Mouse (Mus musculus): ENCODE data around the gene 1700001O22Rik.

Gene 1700001O22Rik

DNA sequence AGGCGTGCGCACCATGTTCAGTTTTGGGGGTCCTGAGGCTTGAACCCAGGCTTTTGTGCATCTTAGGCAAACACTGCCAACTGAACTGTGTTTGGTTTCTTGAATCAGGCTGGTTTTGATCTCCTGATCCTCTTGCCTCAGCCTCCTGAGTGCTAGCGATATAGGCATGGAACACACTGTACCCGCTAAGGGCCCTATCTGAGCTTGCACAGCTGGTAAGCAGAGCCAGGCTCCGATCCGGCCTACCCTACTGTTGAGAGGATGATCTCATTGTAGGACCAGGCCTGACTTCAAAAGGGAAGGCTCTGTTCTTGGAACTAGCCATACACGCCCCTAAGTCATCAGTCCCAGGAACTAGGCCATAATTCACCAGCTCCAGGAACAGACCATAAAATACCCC is 7.1 kb upstream of the 1700001O22Rik start:
- no peak for DNase-seq

DNA sequence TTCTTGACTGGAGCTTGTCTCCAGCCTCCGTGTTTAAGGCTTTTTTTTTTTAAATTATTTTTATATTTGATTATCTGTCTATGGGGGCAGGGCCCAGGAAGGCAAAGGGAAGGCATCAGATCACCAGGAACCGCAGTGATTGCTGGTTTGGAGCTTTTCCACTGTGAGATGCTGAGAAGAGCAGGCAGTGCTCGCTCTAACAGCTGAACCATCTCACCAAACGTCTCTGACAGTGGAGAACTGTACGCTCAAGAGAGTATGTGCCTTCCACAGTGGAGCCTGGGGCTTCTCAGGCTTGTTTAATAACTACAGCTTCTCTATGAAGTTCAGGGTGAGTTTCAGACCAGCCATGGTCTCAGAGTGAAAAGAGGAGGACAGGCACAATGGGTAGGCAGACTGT is 6.0 kb upstream of the 1700001O22Rik start:
- no peak for DNase-seq

DNA sequence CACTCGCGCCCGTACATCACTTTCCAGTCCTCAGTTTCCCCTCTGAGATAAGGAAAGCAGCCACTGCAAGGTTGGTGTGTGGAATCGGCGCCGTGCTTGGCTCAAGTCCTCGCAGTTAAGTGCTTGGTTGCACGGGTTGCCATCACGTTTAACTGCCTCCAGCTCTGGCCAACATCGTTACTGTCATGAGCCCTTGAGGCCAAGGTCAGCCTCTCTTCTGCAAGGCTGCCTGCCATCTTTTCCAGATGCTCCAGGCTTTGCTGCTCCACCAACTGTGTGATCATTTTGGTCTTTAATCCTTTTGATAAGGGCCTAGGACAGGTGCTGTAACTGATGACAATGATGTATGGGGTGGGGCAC is 4.8 kb upstream of the 1700001O22Rik start:
- DNase-seq: no peak

DNA sequence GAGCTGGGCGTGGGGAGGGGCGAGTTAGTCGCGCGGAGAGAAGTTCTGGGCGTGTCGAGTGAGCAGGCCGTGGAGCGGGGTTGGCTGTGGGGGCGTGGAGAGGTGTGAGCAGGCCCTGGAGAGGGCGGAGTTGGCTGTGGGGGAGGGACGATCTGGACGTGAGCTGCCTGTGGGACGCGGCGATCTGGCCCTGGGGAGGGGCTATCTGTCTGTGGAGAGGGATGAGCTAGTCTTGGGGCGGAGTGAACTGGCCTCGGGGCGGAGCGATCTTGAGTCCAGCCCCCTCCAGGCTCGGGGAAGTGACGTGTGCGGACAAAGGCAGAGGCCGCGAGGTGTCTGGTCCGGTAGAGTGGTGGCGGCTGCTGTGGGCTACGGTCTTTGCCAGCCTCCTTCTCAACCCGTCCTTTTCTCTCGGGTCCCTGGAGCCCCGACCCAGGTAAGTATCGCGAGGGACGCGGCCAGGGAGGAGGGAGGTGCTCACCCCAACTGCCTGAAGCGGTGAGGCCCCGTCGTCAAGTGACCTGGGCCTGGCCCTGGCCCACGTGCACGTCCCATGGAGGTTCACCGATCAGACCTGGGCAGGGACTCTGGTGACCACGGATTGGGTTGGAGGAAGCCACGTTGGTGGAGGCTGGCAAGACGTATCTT is 4.3 kb upstream of the 1700001O22Rik start, which contains the start of gene Ntmt1:
Gene Ntmt1, plus strand, starts transcription at position 179 of the 648 bp plus-strand sequence.
- DNase-seq: peak; percentile 100

DNA sequence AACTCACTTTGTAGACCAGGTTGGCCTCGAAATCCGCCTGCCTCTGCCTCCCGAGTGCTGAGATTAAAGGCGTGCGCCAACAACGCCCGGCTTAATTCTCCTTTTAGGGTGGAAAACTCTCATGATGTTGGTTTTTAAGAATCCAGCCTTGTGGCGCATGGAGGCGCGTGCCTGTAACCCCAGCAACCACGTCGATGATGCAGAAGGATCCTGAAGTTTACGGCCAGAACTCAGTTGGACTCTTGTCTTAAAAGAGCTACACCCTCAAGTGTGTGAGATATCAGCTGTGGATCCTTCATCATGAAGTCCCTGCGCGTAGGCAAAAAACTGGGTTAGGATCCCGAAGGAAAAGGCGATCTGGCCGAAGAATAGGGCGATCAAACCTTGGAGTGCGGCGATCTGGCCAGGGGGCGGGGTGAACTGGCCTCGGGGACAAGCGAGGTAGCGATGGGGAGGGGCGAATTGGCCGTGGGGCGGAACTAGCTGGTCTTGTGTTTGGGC is 3.7 kb upstream of the 1700001O22Rik start:
- no peak for DNase-seq

DNA sequence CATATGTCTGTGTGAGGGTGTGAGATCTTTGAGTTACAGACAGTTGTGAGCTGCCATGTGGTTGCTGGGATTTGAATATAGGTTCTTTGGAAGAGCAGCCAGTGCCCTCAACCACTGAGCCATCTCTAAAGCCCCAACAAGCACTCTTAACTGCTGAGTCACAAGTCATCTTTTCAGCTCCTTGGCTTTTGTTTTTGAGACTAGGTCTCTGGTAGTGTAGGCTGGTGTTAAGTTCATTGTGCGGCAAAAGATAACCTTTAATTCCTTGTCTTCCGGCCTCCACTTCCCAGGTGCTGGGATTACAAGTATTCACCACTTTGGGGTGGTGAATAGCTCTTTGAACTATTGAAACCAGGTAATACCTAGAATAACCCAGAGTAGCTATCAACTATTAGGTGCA is 2.5 kb upstream of the 1700001O22Rik start:
- DNase-seq: no peak

DNA sequence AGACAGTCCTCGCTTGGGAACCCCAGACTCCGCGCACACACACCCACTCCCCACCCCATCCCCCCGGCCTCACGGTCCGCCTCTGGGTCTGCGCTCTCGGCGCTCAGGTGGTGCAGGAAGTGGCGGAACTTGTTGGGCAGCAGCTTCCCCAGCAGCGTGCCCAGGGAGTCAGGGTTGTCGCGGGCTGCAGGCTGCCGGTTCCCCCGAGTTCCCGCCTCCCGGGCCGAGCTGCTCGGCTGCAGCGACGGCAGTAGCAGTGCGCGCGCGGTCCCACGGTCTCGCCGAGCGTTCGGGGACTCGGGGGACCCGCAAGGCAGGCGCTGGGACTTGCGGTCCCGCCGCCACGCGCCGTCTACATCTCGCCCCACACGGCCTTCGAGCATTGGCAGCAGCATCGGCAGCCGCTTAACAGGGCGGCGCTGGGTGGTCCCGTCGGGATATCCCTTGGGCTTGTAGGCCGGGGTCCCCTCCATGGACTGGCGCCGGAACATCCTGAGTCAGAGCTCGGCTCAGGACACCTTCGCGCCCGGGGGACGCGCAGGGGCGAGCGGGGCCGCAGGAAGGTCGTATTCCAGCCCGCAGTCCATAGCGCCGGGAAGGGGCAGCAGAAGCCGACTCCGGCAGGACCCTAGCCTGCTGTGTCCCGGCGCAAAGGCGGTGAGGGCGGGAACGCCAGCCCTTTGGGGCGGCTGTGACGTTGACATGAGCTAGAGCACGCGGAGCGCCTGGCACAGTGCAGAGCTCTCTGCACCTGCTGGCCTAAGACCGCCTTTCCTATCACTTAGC is 2.2 kb downstream of the 1700001O22Rik start:
- DNase-seq: no peak

DNA sequence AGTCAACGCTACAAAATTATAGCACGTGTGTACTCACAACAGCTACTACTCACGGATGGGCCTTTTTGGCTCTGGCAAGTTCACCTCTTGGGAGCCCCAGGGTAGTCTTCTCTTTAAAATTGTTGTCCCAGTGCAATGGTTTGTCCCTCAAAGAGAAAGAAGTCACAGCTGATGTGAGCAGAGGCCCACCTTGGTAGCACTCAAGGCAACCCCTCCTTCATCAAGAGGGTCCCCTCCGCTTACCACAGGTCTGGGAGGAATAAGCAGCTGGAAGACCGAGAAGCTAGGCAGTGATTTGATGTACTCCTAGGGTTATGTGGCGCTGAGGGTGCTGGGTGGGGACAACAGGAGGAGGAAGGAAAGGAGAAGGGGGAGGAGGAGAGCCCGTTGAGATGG is 2.8 kb downstream of the 1700001O22Rik start:
- no peak for DNase-seq

DNA sequence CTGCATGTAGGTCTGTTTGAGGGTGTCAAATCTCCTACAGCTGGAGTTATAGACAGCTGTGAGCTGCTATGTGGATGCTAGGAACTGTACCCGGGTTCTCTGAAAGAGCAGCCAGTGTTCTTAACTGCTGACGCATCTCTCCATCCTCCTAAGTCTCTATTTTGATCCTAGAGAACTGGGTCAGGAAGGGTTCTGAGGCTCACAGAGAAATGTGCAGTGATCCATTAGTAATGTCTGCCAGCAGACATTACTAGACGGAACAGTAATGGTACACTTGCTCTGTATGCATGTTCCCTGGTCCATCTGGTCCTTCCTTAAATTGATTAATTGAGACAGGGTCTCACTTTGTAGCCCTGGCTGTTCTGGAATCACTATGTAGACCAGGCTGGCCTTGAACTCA is 4.0 kb downstream of the 1700001O22Rik start:
- no peak for DNase-seq

DNA sequence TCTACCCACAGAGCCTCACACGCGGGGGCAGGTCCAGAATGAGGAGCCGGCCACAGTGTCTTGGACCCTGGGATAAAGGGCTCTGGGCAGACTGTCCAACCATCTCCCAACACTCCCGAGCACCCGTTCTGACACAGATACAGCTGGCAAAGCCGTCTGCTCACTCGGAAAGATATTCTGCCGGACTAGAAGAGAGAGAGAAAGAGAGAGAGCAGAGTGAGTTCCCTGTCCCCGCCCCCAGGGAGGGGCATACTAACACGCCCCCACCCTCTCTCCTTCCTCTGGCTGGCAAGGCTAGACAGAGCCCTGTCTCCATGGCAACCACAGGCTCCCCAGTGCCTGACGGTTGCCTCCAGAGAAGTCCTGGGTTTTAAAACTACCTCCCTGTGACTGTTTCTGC is 7.1 kb downstream of the 1700001O22Rik start:
- DNase-seq: peak; percentile 82

DNA sequence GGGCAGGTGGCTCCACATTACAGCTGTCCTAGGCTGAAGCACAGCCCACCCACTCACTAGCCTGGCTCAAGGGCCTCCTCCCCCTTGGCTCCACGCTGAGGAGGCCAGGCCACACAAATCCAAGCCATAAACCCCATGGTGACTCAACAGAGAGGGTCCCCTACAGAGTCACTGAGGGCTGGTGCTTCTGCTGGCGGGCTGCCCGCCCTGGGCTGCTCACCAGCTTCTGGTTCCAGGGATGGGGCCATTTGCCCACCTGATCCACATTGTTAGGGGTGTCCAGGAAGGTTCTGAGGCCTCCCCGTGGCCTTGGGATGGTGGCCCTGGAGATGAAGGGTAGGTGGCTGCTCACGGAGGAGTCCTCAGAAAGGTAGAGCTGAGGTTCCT is 7.6 kb downstream of the 1700001O22Rik start:
- DNase-seq: no peak

DNA sequence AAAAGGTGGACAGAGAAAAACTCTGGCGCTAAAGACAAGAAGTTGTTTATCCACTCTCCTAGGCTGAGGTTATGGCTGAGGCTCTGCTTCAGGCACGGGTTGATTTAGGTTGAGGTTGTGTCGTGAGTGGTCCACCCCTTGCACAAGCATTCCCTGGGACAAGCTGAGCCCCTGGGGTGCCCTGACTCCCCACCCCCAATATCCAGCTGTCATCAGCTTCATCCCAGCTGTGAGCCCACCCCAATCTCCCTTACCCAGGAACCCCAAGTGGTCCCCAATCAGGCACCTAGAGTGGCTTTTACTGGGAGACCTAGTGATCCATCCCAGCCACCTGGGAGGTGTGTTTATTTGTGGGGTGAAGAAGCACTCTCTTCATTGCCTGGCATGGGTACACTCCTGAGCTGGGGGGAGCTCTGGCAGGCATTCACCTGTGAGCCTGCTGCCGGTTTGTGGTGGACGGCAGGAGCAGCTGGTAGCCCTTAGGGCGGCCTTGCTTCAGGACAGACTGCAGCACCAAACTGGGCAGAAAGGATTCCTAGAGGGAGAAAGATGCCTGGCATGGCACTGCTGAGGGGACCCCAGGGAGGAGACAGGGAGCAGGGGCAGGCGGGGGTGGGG is 8.1 kb downstream of the 1700001O22Rik start:
- no peak for DNase-seq

DNA sequence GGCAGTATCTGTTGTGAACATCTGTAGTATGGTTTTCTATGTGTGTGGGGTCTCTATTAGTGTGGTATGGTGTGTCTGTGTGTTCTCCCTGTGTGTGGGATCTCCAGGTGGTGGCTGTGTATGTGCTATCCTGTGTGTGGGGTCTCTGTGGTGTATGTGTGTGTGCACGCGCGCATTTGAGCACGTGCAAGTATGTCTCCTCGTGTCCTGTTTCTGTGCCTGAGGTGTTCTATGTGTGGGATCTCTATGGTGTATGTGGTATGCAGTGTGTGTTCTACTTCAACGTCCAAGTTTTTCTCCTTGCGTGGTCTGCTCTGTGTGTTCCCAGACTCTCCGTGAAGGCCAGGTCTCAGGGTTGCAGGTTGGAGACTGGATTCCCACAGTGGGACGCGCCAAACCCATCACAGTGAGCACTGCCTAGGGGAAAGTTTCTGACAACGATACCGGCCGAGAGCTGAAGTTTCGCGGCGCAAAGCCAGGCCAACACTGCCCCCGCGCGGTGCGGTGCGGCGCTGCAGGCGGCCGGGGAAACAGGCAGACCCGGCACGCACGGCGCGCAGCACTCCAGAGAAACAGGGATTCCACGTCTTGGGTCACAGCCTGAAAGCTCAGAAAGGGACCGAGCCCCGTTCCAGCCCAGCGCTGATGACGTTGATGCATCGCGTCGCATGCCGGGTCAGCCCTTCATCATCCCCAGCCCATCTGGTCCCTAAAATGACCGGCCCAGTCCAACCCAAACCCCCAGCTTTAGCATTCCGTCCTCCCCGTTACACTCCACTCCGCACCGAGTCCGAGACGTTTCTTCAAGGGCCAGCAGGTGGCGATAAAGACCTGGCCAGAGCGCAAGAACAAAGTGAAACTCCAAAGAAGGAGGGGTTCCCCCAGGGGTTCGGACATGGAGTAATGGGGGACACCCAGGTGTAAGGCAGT is 9.0 kb downstream of the 1700001O22Rik start:
- DNase-seq: peak; percentile 89

DNA sequence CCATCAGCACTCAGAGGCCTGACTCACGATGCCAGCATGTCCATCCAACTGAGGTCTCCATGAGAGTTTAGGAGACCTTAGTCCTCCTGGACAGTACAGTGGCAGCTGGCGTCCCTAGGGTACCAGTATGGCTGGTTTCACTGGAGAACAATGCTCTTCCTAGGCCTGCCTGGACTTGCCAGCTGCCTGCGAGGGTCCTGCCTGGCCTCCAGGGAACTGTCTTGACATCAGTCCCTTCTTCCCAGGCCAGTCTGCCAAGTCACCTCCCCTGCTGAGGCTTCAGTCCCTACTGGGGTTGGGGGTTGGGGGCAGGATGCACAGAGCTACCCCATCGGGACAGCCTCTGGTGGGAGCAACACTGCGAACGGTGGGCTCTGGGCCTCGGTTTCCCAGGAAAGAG is 11.4 kb downstream of the 1700001O22Rik start:
- DNase-seq: no peak

DNA sequence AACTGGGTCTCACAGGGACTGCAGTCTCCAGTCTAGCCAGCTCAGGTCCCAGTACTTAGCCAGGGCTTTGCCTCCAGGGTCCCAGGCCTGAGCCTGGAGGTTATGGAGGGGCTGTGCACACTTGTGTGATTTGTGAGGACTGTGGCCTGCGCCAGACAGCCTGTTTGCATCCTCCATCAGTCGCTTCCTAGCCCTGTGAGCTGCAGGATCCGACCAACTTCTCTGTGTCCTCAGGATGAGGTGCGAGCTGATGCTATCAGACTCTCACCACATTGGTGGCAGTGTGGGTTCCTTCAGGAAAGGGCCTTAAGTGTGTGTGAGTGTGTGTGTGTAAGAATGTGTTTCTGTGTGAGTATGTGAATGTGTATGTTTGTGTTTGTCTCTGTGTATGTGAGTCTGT is 16.0 kb downstream of the 1700001O22Rik start:
- DNase-seq: no peak

DNA sequence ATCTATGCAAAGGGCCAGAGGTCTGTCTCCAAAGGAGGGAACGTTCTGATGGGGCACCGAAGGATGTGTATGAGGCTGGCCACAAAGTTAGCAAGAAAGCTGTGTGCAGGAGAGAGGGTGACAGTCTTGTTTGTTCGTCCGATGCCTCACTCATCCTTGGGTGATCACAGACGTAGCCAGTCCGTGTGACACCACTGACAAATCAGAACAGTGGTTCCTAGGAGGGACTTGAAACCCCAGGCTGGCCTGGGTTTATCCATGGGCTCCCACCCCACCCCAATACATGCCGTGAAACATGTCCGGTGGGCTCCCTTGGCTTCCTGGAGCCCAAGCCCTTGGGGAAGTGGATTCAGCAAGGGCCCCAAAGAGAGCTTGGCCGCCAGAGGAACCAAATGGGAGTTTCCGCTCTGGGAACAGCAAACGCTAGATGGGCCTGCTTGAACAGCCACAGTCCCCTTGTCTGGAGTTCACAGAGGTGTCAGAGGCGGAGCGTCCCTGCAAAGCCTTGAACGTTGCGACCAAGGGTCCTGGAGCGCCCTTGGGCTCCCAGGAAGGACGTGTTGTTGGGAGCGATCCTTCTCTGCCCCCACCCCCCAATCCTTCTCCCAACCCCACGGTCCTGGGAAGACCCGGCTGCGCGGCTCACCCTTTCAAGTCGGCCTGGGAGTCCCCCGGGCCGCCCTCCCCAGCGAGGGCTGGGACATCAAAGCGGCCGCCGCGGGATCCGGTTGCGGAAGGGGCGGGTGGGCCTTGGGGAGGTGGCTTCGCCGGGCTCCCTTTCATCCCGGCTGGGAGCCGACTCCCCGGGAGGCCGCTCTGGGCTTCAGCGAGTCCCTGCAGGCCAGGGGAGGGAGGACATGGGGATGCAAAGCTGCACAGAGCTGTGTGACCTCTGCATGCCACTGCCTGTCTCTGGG is 19.1 kb downstream of the 1700001O22Rik start:
- DNase-seq: peak; percentile 75

DNA sequence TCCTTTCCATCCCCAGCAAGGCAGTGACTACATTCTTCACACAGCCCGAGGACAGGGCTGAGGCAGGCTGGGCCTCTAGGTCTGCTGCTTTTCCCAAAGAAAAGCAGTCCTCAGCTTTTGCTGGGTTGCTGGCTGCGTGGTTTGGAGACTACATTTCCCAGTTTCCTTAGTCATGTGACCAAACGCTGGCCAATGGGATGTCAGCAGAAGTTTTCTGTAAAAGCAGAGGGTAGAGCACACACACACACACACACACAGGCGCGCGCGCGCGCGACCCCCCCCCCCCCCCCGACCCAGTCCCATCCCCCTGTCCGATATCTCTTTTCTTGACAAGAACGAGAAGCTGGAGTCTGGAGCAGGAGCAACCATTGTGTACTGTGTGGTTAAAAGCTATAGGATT is 20.1 kb downstream of the 1700001O22Rik start:
- DNase-seq: peak; percentile 66

DNA sequence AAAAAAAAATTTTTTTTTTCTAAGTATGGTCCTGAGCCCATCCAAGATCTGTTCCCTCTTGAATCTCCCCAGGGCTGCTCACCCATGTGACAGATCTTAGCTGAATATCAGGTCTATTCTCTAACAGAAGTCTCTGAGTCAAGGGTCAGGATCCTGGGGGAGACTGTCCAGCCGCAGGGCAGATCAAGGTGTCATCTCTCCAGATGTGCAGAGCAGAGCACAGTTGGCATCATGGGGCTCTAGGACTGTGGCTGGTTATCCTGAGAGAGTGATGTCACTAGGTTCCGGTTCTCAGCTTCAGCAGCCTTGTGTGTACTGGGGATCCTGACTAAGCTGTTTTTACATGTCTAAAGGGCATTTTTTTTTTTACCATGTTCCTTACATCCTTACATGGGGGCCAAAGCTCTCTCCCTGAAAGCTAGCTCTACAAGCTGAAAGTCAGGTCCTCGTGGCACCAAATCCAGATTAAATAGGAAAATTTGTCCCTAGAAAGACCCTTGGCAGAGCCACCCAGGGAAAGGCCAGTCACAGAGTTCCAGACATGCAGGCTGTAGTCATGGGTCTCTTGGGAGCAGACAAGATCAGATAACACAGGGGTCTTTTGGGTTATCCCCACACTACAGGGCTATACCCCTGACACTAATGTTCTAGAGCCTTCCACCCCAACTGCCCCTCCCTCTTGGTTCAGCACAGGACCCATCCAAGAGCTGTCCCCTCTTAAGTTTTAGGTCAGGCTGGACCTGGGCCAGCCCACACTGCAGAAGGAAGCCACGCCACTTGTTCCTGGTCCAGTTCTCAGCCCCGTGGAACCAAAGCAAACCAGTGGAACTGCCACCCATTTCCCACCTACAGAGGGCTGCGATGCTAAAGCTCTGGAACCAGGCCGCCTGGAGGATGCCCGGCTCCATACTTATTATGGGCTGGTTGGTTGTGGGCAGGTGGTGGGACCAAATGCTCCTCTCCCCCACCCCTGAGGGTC is 20.9 kb downstream of the 1700001O22Rik start:
- DNase-seq: no peak

DNA sequence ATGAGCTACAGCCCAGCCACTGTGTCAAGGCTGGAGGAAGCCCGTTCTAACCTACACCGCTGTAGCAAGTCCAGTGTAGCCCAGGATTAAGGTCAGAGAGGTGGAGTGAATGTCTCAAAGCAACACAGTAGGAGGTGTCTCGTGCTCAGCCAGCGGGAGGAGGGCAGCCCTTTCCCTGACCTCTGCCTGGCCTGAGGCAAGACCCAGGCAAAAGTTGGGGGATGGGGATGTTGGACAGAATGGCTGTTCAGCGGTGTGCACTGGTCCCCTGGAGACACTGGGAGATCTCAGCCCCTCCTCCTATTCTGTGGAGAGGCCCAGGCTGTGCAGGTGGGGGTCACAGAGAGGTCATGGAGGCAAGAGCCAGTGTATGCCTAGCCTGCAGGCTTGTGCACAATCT is 24.2 kb downstream of the 1700001O22Rik start:
- DNase-seq: peak; percentile 42

DNA sequence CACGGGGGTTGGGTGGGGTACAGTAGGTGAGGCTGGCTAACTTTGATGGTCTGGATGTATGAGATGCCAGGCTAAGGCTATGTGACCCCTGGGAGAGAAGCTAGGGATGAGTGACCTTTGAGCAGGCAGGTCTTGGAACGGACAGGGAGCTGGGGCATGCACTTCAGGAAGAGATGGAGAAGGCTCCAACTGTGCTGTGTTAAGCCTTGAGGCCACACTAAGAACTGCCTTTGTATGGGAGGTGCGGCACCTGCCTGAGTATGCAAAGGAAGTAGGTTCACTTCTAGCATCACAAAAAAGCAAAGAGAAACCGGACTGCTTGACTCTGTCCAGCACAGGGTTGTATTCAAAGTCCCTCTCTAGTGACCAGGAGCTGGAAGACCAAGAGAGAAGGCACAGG is 25.2 kb downstream of the 1700001O22Rik start:
- DNase-seq: no peak
